Mouse (Mus musculus): Measurements from ENCODE around the gene Arl11.
"Not testable (repeated sequence)": the region's sequence is repeated elsewhere in the genome, so short reads cannot be mapped to it uniquely, and the experiment has no call there.

Gene Arl11

GRCm38 (mm10) chr14:61309593-61309992 is at the start of gene Arl11:
Gene Arl11, plus strand, starts transcription at chr14:61309753.
- peak; percentile 51 for DNase-seq

GRCm38 (mm10) chr14:61267908-61268475 is 41.6 kb upstream of the Arl11 start:
- no peak for DNase-seq

- no peak for DNase-seq
These were observed 34.9 kb upstream of the Arl11 start for GRCm38 (mm10) chr14:61274414-61275198.

- peak; percentile 82 for DNase-seq
These were observed 32.3 kb upstream of the Arl11 start for GRCm38 (mm10) chr14:61277285-61277684.

GRCm38 (mm10) chr14:61278676-61279300 is 30.8 kb upstream of the Arl11 start:
- DNase-seq, result no peak

- DNase-seq, result peak; percentile 23
These were observed 20.8 kb upstream of the Arl11 start for GRCm38 (mm10) chr14:61288606-61289286.

GRCm38 (mm10) chr14:61290664-61291063 is 18.9 kb upstream of the Arl11 start:
- no peak for DNase-seq

- peak; percentile 80 for DNase-seq
These were observed 15.4 kb upstream of the Arl11 start for GRCm38 (mm10) chr14:61293884-61294737.

- DNase-seq, result peak; percentile 72
These were observed 14.8 kb upstream of the Arl11 start for GRCm38 (mm10) chr14:61294738-61295079.

- no peak for DNase-seq
These were observed 9.7 kb upstream of the Arl11 start for GRCm38 (mm10) chr14:61299810-61300209.

GRCm38 (mm10) chr14:61301323-61301722 is 8.2 kb upstream of the Arl11 start:
- no peak for DNase-seq

GRCm38 (mm10) chr14:61302428-61302827 is 7.1 kb upstream of the Arl11 start:
- DNase-seq, result no peak

- DNase-seq, result no peak
These were observed 5.5 kb upstream of the Arl11 start for GRCm38 (mm10) chr14:61303969-61304609.

GRCm38 (mm10) chr14:61310036-61310772 is 651 bp downstream of the Arl11 start:
- peak; percentile 21 for DNase-seq

GRCm38 (mm10) chr14:61310963-61311362 is 1.4 kb downstream of the Arl11 start:
- DNase-seq, result peak; percentile 16

GRCm38 (mm10) chr14:61316861-61317260 is 7.3 kb downstream of the Arl11 start:
- DNase-seq, result peak; percentile 73

- no peak for DNase-seq
These were observed 11.2 kb downstream of the Arl11 start for GRCm38 (mm10) chr14:61320765-61321164.

GRCm38 (mm10) chr14:61321200-61321599 is 11.6 kb downstream of the Arl11 start:
- no peak for DNase-seq

GRCm38 (mm10) chr14:61322740-61323139 is 13.2 kb downstream of the Arl11 start:
- DNase-seq, result no peak

GRCm38 (mm10) chr14:61327007-61327406 is 17.5 kb downstream of the Arl11 start:
- not testable (repeated sequence) for DNase-seq
